In the genomic region with DNA sequence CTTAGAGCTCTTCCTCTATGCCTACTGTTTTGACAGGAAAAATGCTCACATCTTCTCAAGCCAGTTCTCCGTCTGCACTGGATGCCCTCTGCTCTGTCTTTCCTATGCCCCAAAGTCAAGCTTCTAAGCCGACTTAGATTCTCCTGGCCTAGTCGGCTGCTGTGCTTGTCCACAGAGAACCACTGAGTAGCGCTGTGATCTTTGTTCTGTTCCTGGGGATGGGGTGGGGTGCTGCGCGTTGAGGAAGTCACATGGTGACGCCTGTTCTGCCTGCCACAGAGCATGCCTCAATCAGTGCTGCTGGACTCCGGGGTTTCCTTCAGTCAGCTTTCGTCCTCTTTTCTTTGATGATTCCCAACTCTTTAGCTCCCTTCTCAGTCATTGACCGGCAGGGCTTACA, we compare ENCODE assay signal across 10 mouse cellular contexts. TPM values are rescaled to one million over a fixed set of nuclear protein-coding genes. Genes with fewer than 3 reads are reported as not detected.
DNase-seq lines count a peak whose midpoint lies in the region; ATAC-seq and TF ChIP-seq lines count a peak whose summit lies in the region.
"Had no signal": no experiment of that assay in that cellular context is flagged by ENCODE, and none has a peak within 500 bp of the region (broad histone marks: within the 10 kb centered on the region; RNA-seq: fewer than 3 reads in every experiment).

No protein-coding gene starts in this region.

- DNase-seq in heart, postnatal 14 days: no peak
- DNase-seq in thymus, postnatal 14 days: peak; percentile 9
- DNase-seq in thymus, postnatal 0 days (ENCODE audit: low spot score): no peak
- no peak for DNase-seq in limb, embryonic 10.5 days (ENCODE audit: low spot score)
- DNase-seq in stomach, postnatal 0 days (ENCODE audit: low spot score): peak; percentile 38
- no peak for DNase-seq in gastrocnemius, postnatal 4 days (ENCODE audit: low spot score in 2 of 2)

- WGBS in heart, embryonic 12.5 days: 33% methylated on average over 10 of the region's 10 CpGs
- 38% methylated on average over 10 of the region's 10 CpGs for WGBS in limb, embryonic 10.5 days
- WGBS in stomach, postnatal 0 days: 53% methylated on average over 10 of the region's 10 CpGs

- ATAC-seq in heart, embryonic 12.5 days (ENCODE audit: insufficient number of reproducible peaks, low FRiP score): no peak
- peak; percentile 67; the same call in 1 of the 2 replicates for ATAC-seq in stomach, postnatal 0 days (ENCODE audit: low FRiP score, low TSS enrichment)
- no peak for ATAC-seq in monocyte, adult 5-6 weeks (replicated peaks; ENCODE audit: insufficient number of reproducible peaks, low FRiP score, low TSS enrichment, poor library complexity, severe bottlenecking)

- TF ChIP-seq EP300 in stomach, postnatal 0 days (optimal IDR thresholded peaks at IDR 0.05): no peak

- H3K27ac ChIP-seq in heart, embryonic 12.5 days (ENCODE audit: poor library complexity, severe bottlenecking): no peak overlapping the region
- H3K27ac ChIP-seq in limb, embryonic 10.5 days: peak overlapping the region; percentile 17; the same call in 1 of the 2 replicates
- no peak overlapping the region for H3K27ac ChIP-seq in stomach, postnatal 0 days (replicated peaks)
- H3K27ac ChIP-seq: heart, embryonic 15.5 days had no signal

- H3K27me3 ChIP-seq in heart, embryonic 12.5 days (replicated peaks): no peaks in the 10 kb centered on the region
- H3K27me3 ChIP-seq in limb, embryonic 10.5 days (ENCODE audit: low read depth, poor library complexity, severe bottlenecking): no peaks in the 10 kb centered on the region
- H3K27me3 ChIP-seq in stomach, postnatal 0 days (ENCODE audit: control insufficient read depth, insufficient read depth, low read length): no peaks in the 10 kb centered on the region
- H3K27me3 ChIP-seq: heart, embryonic 15.5 days had no signal

- intact Hi-C loops in heart, postnatal 14 days (cut with DNase I): no loop called here

- no peak overlapping the region for H3K9ac ChIP-seq in heart, embryonic 12.5 days
- no peak overlapping the region for H3K9ac ChIP-seq in stomach, postnatal 0 days (ENCODE audit: low read length)
- H3K9ac ChIP-seq: heart, embryonic 15.5 days had no signal

- TF ChIP-seq CTCF in stomach, postnatal 0 days (IDR thresholded peaks at IDR 0.05; ENCODE audit: low read depth): peak; percentile 56

- H3K36me3 ChIP-seq in heart, embryonic 12.5 days: no peaks in the 10 kb centered on the region
- no peaks in the 10 kb centered on the region for H3K36me3 ChIP-seq in limb, embryonic 10.5 days
- no peaks in the 10 kb centered on the region for H3K36me3 ChIP-seq in stomach, postnatal 0 days (ENCODE audit: control insufficient read depth, insufficient read depth, low read length)
- H3K36me3 ChIP-seq: heart, embryonic 15.5 days had no signal

- H3K4me3 ChIP-seq in heart, embryonic 12.5 days: no peak overlapping the region
- no peak overlapping the region for H3K4me3 ChIP-seq in limb, embryonic 10.5 days
- no peak overlapping the region for H3K4me3 ChIP-seq in stomach, postnatal 0 days (ENCODE audit: low read depth, low read length)
- H3K4me3 ChIP-seq: heart, embryonic 15.5 days had no signal

- no peaks in the 10 kb centered on the region for H3K4me1 ChIP-seq in heart, embryonic 12.5 days (replicated peaks)
- H3K4me1 ChIP-seq in limb, embryonic 10.5 days: peaks cover 5% of the 10 kb centered on the region; the same call in 1 of the 2 replicates
- no peaks in the 10 kb centered on the region for H3K4me1 ChIP-seq in stomach, postnatal 0 days (replicated peaks; ENCODE audit: control insufficient read depth, insufficient read depth)
- H3K4me1 ChIP-seq: heart, embryonic 15.5 days had no signal

- H3K4me2 ChIP-seq in heart, embryonic 12.5 days: peak overlapping the region; percentile 3; the same call in 1 of the 2 replicates
- H3K4me2 ChIP-seq in stomach, postnatal 0 days (replicated peaks; ENCODE audit: low read depth): no peak overlapping the region
- H3K4me2 ChIP-seq: heart, embryonic 15.5 days had no signal

- no peaks in the 10 kb centered on the region for H3K9me3 ChIP-seq in heart, embryonic 12.5 days (replicated peaks)
- H3K9me3 ChIP-seq in limb, embryonic 10.5 days (replicated peaks): no peaks in the 10 kb centered on the region
- H3K9me3 ChIP-seq in stomach, postnatal 0 days (ENCODE audit: control insufficient read depth, low read length): no peaks in the 10 kb centered on the region
- H3K9me3 ChIP-seq: heart, embryonic 15.5 days had no signal

RNA-seq across cellular contexts. Expression of a gene that starts 8.4 kb away (rescaled TPM):
- polyA plus RNA-seq in heart, embryonic 12.5 days (2016; fragmentation: Nextera tagmentation; extraction: Ambion mirVana): 5.2 and 6.3 TPM in 2 replicates
- total RNA-seq in heart, postnatal 14 days (2021): under 1 TPM; 0.07 to 0.14 TPM
- polyA plus RNA-seq in thymus, postnatal 0 days (2015; fragmentation: Nextera tagmentation; extraction: Ambion mirVana): 0.51 and 0.55 TPM in 2 replicates
- polyA plus RNA-seq in limb, embryonic 10.5 days (2016; fragmentation: Nextera tagmentation; extraction: Ambion mirVana): 1.3 and 1.9 TPM in 2 replicates
- polyA plus RNA-seq in stomach, postnatal 0 days (2015; fragmentation: Nextera tagmentation; extraction: Ambion mirVana): 3.3 and 3.8 TPM in 2 replicates
- 1 to 10 TPM; 1.4 to 1.9 TPM for total RNA-seq in gastrocnemius, postnatal 4 days (2021)
- total RNA-seq in monocyte, adult 5-6 weeks (2017): 0.32 to 6.4 TPM (median 1.7 TPM) in 3 replicates
- total RNA-seq: MEL had no signal

Comparison
In these comparisons a context has a peak if more than half of its experiments do, and no peak if none do; other contexts are left out.
1. DNase-seq: peak in thymus, postnatal 14 days (single experiment) and stomach, postnatal 0 days (single experiment); none in heart, postnatal 14 days (0 of 2), thymus, postnatal 0 days (single experiment), limb, embryonic 10.5 days (single experiment) and gastrocnemius, postnatal 4 days (0 of 2).